Mouse (Mus musculus) stomach, postnatal 0 days (tissue): ENCODE data around the gene Nat8f1. TPM values are rescaled to one million over a fixed set of nuclear protein-coding genes. Genes with fewer than 3 reads are reported as not detected.
"Not testable (repeated sequence)": the region's sequence is repeated elsewhere in the genome, so short reads cannot be mapped to it uniquely, and the experiment has no call there.

ENCODE experiments used
- ATAC-seq: fragments of 200-750 bp; cut with Nextera tagmentation; 2 replicates; pipeline ENCODE4 v1.8.0; 2017; ENCODE audit not compliant: low FRiP score, low TSS enrichment
- DNase-seq: peaks from one replicate; pipeline ENCODE4 v3.0.0-alpha.2; 2016; ENCODE audit warnings: low spot score
- H3K27ac ChIP-seq: fragments of 300-500 bp; sonication (generic); replicated peaks from 2 replicates; pipeline ENCODE4 v1.5.1; 2014; ENCODE audit warnings: mild to moderate bottlenecking, control low read depth
- H3K27me3 ChIP-seq: fragments of 300-500 bp; sonication (generic); 2 replicates; pipeline ENCODE4 v1.6.1; 2014; ENCODE audit warnings: low read length; ENCODE audit not compliant: control insufficient read depth, insufficient read depth
- H3K36me3 ChIP-seq: fragments of 300-500 bp; sonication (generic); 2 replicates; pipeline ENCODE4 v1.6.1; 2014; ENCODE audit warnings: low read length, mixed read lengths; ENCODE audit not compliant: control insufficient read depth, insufficient read depth
- H3K4me1 ChIP-seq: fragments of 300-500 bp; sonication (generic); replicated peaks from 2 replicates; pipeline ENCODE4 v1.6.1; 2014; ENCODE audit warnings: antibody characterized with exemption; ENCODE audit not compliant: control insufficient read depth, insufficient read depth
- H3K4me2 ChIP-seq: fragments of 300-500 bp; sonication (generic); replicated peaks from 2 replicates; pipeline ENCODE4 v1.6.1; 2014; ENCODE audit warnings: low read depth, mild to moderate bottlenecking, control low read depth, moderate library complexity
- H3K4me3 ChIP-seq: fragments of 300-500 bp; sonication (generic); 2 replicates; pipeline ENCODE4 v1.5.1; 2014; ENCODE audit warnings: low read depth, low read length, control low read depth
- H3K9ac ChIP-seq: fragments of 300-500 bp; sonication (generic); 2 replicates; pipeline ENCODE4 v1.6.1; 2014; ENCODE audit warnings: mild to moderate bottlenecking, low read length, control low read depth, mixed read lengths
- H3K9me3 ChIP-seq: fragments of 300-500 bp; sonication (generic); 2 replicates; pipeline ENCODE4 v1.6.1; 2016; ENCODE audit warnings: low read length; ENCODE audit not compliant: control insufficient read depth
- CTCF ChIP-seq: IDR thresholded peaks from 2 replicates; pipeline ENCODE4 v1.5.1; 2016; ENCODE audit warnings: antibody characterized with exemption, low read depth, mild to moderate bottlenecking, moderate library complexity
- EP300 ChIP-seq: optimal IDR thresholded peaks from 2 replicates; pipeline ENCODE3; 2016; ENCODE audit warnings: antibody characterized with exemption
- WGBS: fragments of 180-500 bp; shearing (Covaris S2); extraction: QIAGEN DNeasy Blood & Tissue Kit; methylation state at CpG from one replicate; pipeline ENCODE4 v1.1.7; 2014; 5-methylcytosine and 5-hydroxymethylcytosine counted together
- polyA plus RNA-seq: library from polyadenylated mRNA; unstranded; fragments of >200 nt; fragmentation: Nextera tagmentation; extraction: Ambion mirVana; gene quantifications from 2 replicates; pipeline ENCODE4 v1.2.1, GENCODE M21; 2015

Nat8f1 gene
- polyA plus RNA-seq, 1 experiment from 2014 or later, result 6.2 TPM

- Histone ChIP-seq H3K4me3 (no peak overlapping the region), H3K27me3 (no peaks in the 10 kb centered on the region), H3K4me1 (no peaks in the 10 kb centered on the region), H3K9ac (no peak overlapping the region), H3K9me3 (no peaks in the 10 kb centered on the region), H3K27ac (no peak overlapping the region), H3K36me3 (no peaks in the 10 kb centered on the region), H3K4me2 (no peak overlapping the region)
- DNase-seq (no peak), ATAC-seq (no peak)
- no peak for TF ChIP-seq EP300
- TF ChIP-seq CTCF, result no peak
- 80% methylated on average over 8 of the region's 8 CpGs for WGBS
Observed at GRCm38 (mm10) chr6:85867726-85868690, 47.5 kb downstream of the Nat8f1 start.

GRCm38 (mm10) chr6:85866995-85867394, 48.5 kb downstream of the Nat8f1 start:
- H3K27ac ChIP-seq, H3K36me3 ChIP-seq, H3K27me3 ChIP-seq, H3K4me3 ChIP-seq, H3K4me1 ChIP-seq, H3K9ac ChIP-seq, DNase-seq, H3K9me3 ChIP-seq, ATAC-seq, H3K4me2 ChIP-seq: not testable (repeated sequence)
- 64% methylated on average over 1 of the region's 1 CpGs for WGBS

GRCm38 (mm10) chr6:85866166-85866565, 49.3 kb downstream of the Nat8f1 start:
- ATAC-seq, H3K9ac ChIP-seq, H3K9me3 ChIP-seq, H3K36me3 ChIP-seq, H3K27me3 ChIP-seq, H3K27ac ChIP-seq, H3K4me2 ChIP-seq, H3K4me1 ChIP-seq, DNase-seq, H3K4me3 ChIP-seq: not testable (repeated sequence)
- WGBS, result 79% methylated on average over 3 of the region's 3 CpGs

- H3K9me3 ChIP-seq, H3K27me3 ChIP-seq, H3K9ac ChIP-seq, H3K27ac ChIP-seq, H3K4me2 ChIP-seq, H3K4me1 ChIP-seq, DNase-seq, H3K4me3 ChIP-seq, ATAC-seq, H3K36me3 ChIP-seq: not testable (repeated sequence)
- WGBS, result 68% methylated on average over 6 of the region's 7 CpGs
Observed at GRCm38 (mm10) chr6:85864900-85865639, 50.4 kb downstream of the Nat8f1 start.

- WGBS, result 84% methylated on average over 2 of the region's 2 CpGs
- no peak overlapping the region for H3K4me3 ChIP-seq
- no peak overlapping the region for H3K9ac ChIP-seq
- no peak for ATAC-seq
- TF ChIP-seq CTCF (no peak), EP300 (no peak)
- H3K36me3 ChIP-seq, result no peaks in the 10 kb centered on the region
- H3K4me2 ChIP-seq, result no peak overlapping the region
- H3K27ac ChIP-seq, result no peak overlapping the region
- no peak for DNase-seq
- H3K27me3 ChIP-seq, result no peaks in the 10 kb centered on the region
- H3K4me1 ChIP-seq, result no peaks in the 10 kb centered on the region
- no peaks in the 10 kb centered on the region for H3K9me3 ChIP-seq
Observed at GRCm38 (mm10) chr6:85863840-85864239, 51.6 kb downstream of the Nat8f1 start.

GRCm38 (mm10) chr6:85863136-85863535, 52.4 kb downstream of the Nat8f1 start:
- Histone ChIP-seq H3K4me1 (no peaks in the 10 kb centered on the region), H3K27ac (no peak overlapping the region), H3K9me3 (no peaks in the 10 kb centered on the region), H3K4me3 (no peak overlapping the region), H3K27me3 (no peaks in the 10 kb centered on the region), H3K9ac (no peak overlapping the region), H3K36me3 (no peaks in the 10 kb centered on the region), H3K4me2 (no peak overlapping the region)
- WGBS, result 66% methylated on average over 2 of the region's 2 CpGs
- ATAC-seq, result no peak
- no peak for TF ChIP-seq CTCF
- no peak for TF ChIP-seq EP300
- no peak for DNase-seq
